Mouse (Mus musculus) limb, embryonic 14.5 days (tissue): Measurements from ENCODE around the gene 1700123O20Rik. TPM values are rescaled to one million over a fixed set of nuclear protein-coding genes. Genes with fewer than 3 reads are reported as not detected.

Source experiments
- ATAC-seq: fragments of 200-750 bp; cut with Nextera tagmentation; 2 replicates; pipeline ENCODE4 v1.8.0; 2017; ENCODE audit warnings: low read depth, moderate number of reproducible peaks, moderate TSS enrichment; ENCODE audit not compliant: low FRiP score
- DNase-seq: peaks from one replicate; pipeline ENCODE4 v3.0.0-alpha.2; 2015; ENCODE audit warnings: low spot score
- H3K27ac ChIP-seq: fragments of 300-500 bp; sonication (generic); replicated peaks from 2 replicates; pipeline ENCODE4 v1.5.1; 2014; ENCODE audit warnings: low read depth, mild to moderate bottlenecking, low read length, moderate library complexity, mixed read lengths
- H3K27me3 ChIP-seq: fragments of 300-500 bp; sonication (generic); 2 replicates; pipeline ENCODE4 v1.6.1; 2014; ENCODE audit warnings: low read length, mixed read lengths; ENCODE audit not compliant: control insufficient read depth, insufficient read depth
- H3K36me3 ChIP-seq: fragments of 300-500 bp; sonication (generic); 2 replicates; pipeline ENCODE4 v1.6.1; 2014; ENCODE audit warnings: mild to moderate bottlenecking, low read length, moderate library complexity, mixed read lengths; ENCODE audit not compliant: control insufficient read depth, insufficient read depth
- H3K4me1 ChIP-seq: fragments of 300-500 bp; sonication (generic); 2 replicates; pipeline ENCODE4 v1.6.1; 2014; ENCODE audit warnings: antibody characterized with exemption, low read length, mixed read lengths; ENCODE audit not compliant: control insufficient read depth, insufficient read depth
- H3K4me2 ChIP-seq: fragments of 300-500 bp; sonication (generic); replicated peaks from 2 replicates; pipeline ENCODE4 v1.6.1; 2014; ENCODE audit warnings: low read depth, mild to moderate bottlenecking, low read length, moderate library complexity; ENCODE audit not compliant: severe bottlenecking
- H3K4me3 ChIP-seq: fragments of 300-500 bp; sonication (generic); replicated peaks from 2 replicates; pipeline ENCODE4 v1.5.1; 2014; ENCODE audit warnings: low read length
- H3K9ac ChIP-seq: fragments of 300-500 bp; sonication (generic); 2 replicates; pipeline ENCODE4 v1.6.1; 2014; ENCODE audit warnings: mild to moderate bottlenecking, low read depth, low read length, moderate library complexity; ENCODE audit not compliant: severe bottlenecking
- H3K9me3 ChIP-seq: fragments of 300-500 bp; sonication (generic); 2 replicates; pipeline ENCODE4 v1.6.1; 2016; ENCODE audit warnings: low read length; ENCODE audit not compliant: control insufficient read depth
- POLR2A ChIP-seq: fragments of 200-500 bp; IDR thresholded peaks from 2 replicates; pipeline ENCODE4 v1.8.0; 2012; ENCODE audit warnings: inconsistent platforms, mild to moderate bottlenecking, moderate library complexity, borderline replicate concordance; ENCODE audit not compliant: insufficient read depth, insufficient read length; ENCODE audit errors: extremely low read depth
- WGBS: fragments of 180-500 bp; shearing (Covaris S2); extraction: QIAGEN DNeasy Blood & Tissue Kit; methylation state at CpG from one replicate; pipeline ENCODE4 v1.1.7; 2014; 5-methylcytosine and 5-hydroxymethylcytosine counted together
- polyA plus RNA-seq, 2 experiments: library from polyadenylated mRNA; depleted of rRNA in 1 of 2; stranded (reverse) in 1 of 2; unstranded in 1 of 2; fragments of >200 nt; fragmentation: Nextera tagmentation in 1 of 2; extraction: Ambion mirVana in 1 of 2; gene quantifications; 2 replicates each; pipeline versions ENCODE4 v1.2.1 to v1.2.3; 2012 to 2014

Gene 1700123O20Rik
- polyA plus RNA-seq, 2 experiments = 82.3 to 90.2 TPM

GRCm38 (mm10) chr14:54695042-54695441, 9.0 kb downstream of the 1700123O20Rik start:
- no peaks in the 10 kb centered on the region for H3K4me1 ChIP-seq
- DNase-seq (no peak), ATAC-seq (no peak)
- H3K9me3 ChIP-seq = no peaks in the 10 kb centered on the region
- H3K27me3 ChIP-seq = no peaks in the 10 kb centered on the region
- WGBS = 74% methylated on average over 6 of the region's 6 CpGs
- no peak overlapping the region for H3K9ac ChIP-seq
- H3K4me3 ChIP-seq = no peak overlapping the region
- peaks cover 24% of the 10 kb centered on the region for H3K36me3 ChIP-seq
- H3K27ac ChIP-seq = no peak overlapping the region
- no peak overlapping the region for H3K4me2 ChIP-seq
- no peak for TF ChIP-seq POLR2A

GRCm38 (mm10) chr14:54696752-54697151, 10.7 kb downstream of the 1700123O20Rik start:
- H3K4me3 ChIP-seq = no peak overlapping the region
- TF ChIP-seq POLR2A = no peak
- no peak for DNase-seq
- no peaks in the 10 kb centered on the region for H3K9me3 ChIP-seq
- H3K27ac ChIP-seq = no peak overlapping the region
- H3K4me2 ChIP-seq = no peak overlapping the region
- ATAC-seq = no peak
- H3K4me1 ChIP-seq = no peaks in the 10 kb centered on the region
- H3K9ac ChIP-seq = no peak overlapping the region
- H3K36me3 ChIP-seq = peaks cover 14% of the 10 kb centered on the region
- H3K27me3 ChIP-seq = no peaks in the 10 kb centered on the region
- 76% methylated on average over 4 of the region's 4 CpGs for WGBS

GRCm38 (mm10) chr14:54698733-54699132, 12.7 kb downstream of the 1700123O20Rik start, which contains the start of gene Gm29776:
TSS of gene Gm29776 (minus strand) at chr14:54698833.
- ATAC-seq = no peak
- no peak for TF ChIP-seq POLR2A
- no peak within 1 kb of the TSS for H3K27ac ChIP-seq
- 0 out of 2 replicates have a peak, but pooled peaks cover 1% of the 10 kb centered on the region for H3K36me3 ChIP-seq
- WGBS = 77% methylated on average over 4 of the region's 4 CpGs
- no peak within 1 kb of the TSS for H3K4me2 ChIP-seq
- no peak within 1 kb of the TSS for H3K9ac ChIP-seq
- H3K4me1 ChIP-seq = no peaks in the 10 kb centered on the region
- H3K27me3 ChIP-seq = no peaks in the 10 kb centered on the region
- DNase-seq = no peak
- H3K4me3 ChIP-seq = no peak within 1 kb of the TSS
- H3K9me3 ChIP-seq = no peaks in the 10 kb centered on the region

- TF ChIP-seq POLR2A = no peak
- ATAC-seq = no peak
- WGBS = 29% methylated on average over 3 of the region's 3 CpGs
Observed at GRCm38 (mm10) chr14:54699586-54699985, 13.6 kb downstream of the 1700123O20Rik start.

GRCm38 (mm10) chr14:54701298-54701697, 15.3 kb downstream of the 1700123O20Rik start:
- 13% methylated on average over 6 of the region's 6 CpGs for WGBS

More at GRCm38 (mm10) chr14:54699586-54699985, 13.6 kb downstream of the 1700123O20Rik start:
- no peak for DNase-seq
- H3K4me1 ChIP-seq = no peaks in the 10 kb centered on the region
- no peaks in the 10 kb centered on the region for H3K9me3 ChIP-seq
- H3K36me3 ChIP-seq = no peaks in the 10 kb centered on the region
- H3K9ac ChIP-seq = no peak overlapping the region
- H3K4me3 ChIP-seq = no peak overlapping the region
- no peak overlapping the region for H3K4me2 ChIP-seq
- no peaks in the 10 kb centered on the region for H3K27me3 ChIP-seq
- no peak overlapping the region for H3K27ac ChIP-seq

More at GRCm38 (mm10) chr14:54701298-54701697, 15.3 kb downstream of the 1700123O20Rik start:
- no peak for TF ChIP-seq POLR2A
- H3K9me3 ChIP-seq = no peaks in the 10 kb centered on the region
- no peak overlapping the region for H3K27ac ChIP-seq
- H3K9ac ChIP-seq = no peak overlapping the region
- H3K36me3 ChIP-seq = no peaks in the 10 kb centered on the region
- no peaks in the 10 kb centered on the region for H3K27me3 ChIP-seq
- no peak overlapping the region for H3K4me2 ChIP-seq
- ATAC-seq (no peak), DNase-seq (peak; percentile 66)
- H3K4me3 ChIP-seq = no peak overlapping the region
- H3K4me1 ChIP-seq = no peaks in the 10 kb centered on the region
